In the genomic region with DNA sequence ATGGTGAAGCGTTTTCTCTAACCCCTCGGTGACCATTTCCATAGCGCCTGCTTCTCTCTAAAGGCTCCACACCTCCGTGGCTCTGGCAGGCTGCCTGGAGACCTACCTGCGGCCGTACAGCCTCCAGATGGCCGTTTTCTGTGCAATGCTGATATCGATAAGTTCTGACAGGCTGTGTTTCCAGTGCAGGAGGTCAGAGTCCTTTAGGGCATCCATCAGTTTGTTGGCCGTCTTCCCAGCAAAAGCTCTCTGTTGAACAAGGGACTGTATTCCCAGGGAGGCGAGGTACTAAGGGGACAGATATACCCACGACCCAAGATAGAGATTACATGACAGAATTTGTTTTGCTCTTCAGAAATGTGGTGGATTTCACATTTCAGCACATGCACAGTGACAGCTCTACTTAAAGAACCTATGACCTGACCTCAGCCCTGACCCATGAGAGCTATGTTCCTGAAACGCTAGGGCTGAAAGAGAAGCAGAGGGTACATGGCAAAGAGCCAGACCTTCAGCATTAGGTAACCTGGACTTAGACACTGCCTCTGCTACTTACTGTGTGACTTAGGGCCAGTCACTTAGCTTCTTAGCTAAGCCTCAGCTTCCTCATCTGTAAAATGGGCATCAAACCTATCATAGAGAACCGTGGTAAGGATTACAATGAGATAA, we compare ENCODE assay signal across 10 mouse cellular contexts. TPM values are rescaled to one million over a fixed set of nuclear protein-coding genes. Genes with fewer than 3 reads are reported as not detected.
DNase-seq lines count a peak whose midpoint lies in the region; ATAC-seq and TF ChIP-seq lines count a peak whose summit lies in the region.
"Had no signal": no experiment of that assay in that cellular context is flagged by ENCODE, and none has a peak within 500 bp of the region (broad histone marks: within the 10 kb centered on the region; RNA-seq: fewer than 3 reads in every experiment).

No protein-coding gene starts in this region.

- peaks cover 30% of the 10 kb centered on the region for H3K4me1 ChIP-seq in forebrain, embryonic 13.5 days
- peaks cover 14% of the 10 kb centered on the region; the same call in 1 of the 2 replicates for H3K4me1 ChIP-seq in forebrain, embryonic 12.5 days
- H3K4me1 ChIP-seq in liver, embryonic 14.5 days (replicated peaks; ENCODE audit: control insufficient read depth in 2 of 2, insufficient read depth in 2 of 2, low read length in 1 of 2): peaks cover 0 to 20% of the 10 kb centered on the region in 2 experiments; a peak in 2 of 4 replicates
- H3K4me1 ChIP-seq: midbrain, embryonic 10.5 days had no signal

- no peaks in the 10 kb centered on the region for H3K27me3 ChIP-seq in forebrain, embryonic 13.5 days
- H3K27me3 ChIP-seq in forebrain, embryonic 12.5 days: no peaks in the 10 kb centered on the region
- no peaks in the 10 kb centered on the region for H3K27me3 ChIP-seq in liver, embryonic 14.5 days (ENCODE audit: control insufficient read depth, insufficient read depth, low read length)

- TF ChIP-seq CTCF in layer of hippocampus, adult 2 months (conservative IDR thresholded peaks at IDR 0.05): no peak
- no peak for TF ChIP-seq CTCF in liver, embryonic 14.5 days (IDR thresholded peaks at IDR 0.05; ENCODE audit: low read depth)

- H3K36me3 ChIP-seq in forebrain, embryonic 13.5 days (ENCODE audit: poor library complexity, severe bottlenecking): peaks cover 96% of the 10 kb centered on the region
- H3K36me3 ChIP-seq in forebrain, embryonic 12.5 days (replicated peaks): peaks cover 94% of the 10 kb centered on the region
- H3K36me3 ChIP-seq in liver, embryonic 14.5 days (replicated peaks; ENCODE audit: control insufficient read depth, insufficient read depth, low read depth): peaks cover 84% of the 10 kb centered on the region

- ATAC-seq in forebrain, embryonic 13.5 days: no peak
- ATAC-seq in forebrain, embryonic 12.5 days (ENCODE audit: low FRiP score): no peak
- peak; percentile 39 for ATAC-seq in liver, embryonic 14.5 days (ENCODE audit: insufficient read depth)
- no peak for ATAC-seq in monocyte, adult 5-6 weeks (replicated peaks; ENCODE audit: insufficient number of reproducible peaks, low FRiP score, low TSS enrichment, poor library complexity, severe bottlenecking)

- no peak overlapping the region for H3K4me3 ChIP-seq in forebrain, embryonic 13.5 days
- no peak overlapping the region for H3K4me3 ChIP-seq in forebrain, embryonic 12.5 days (replicated peaks)
- no peak overlapping the region for H3K4me3 ChIP-seq in layer of hippocampus, adult 2 months
- H3K4me3 ChIP-seq in liver, embryonic 14.5 days (ENCODE audit: insufficient read depth in 1 of 2, low read depth in 2 of 2, low read length in 2 of 2): no peak overlapping the region
- H3K4me3 ChIP-seq: heart, embryonic 10.5 days; midbrain, embryonic 10.5 days had no signal

- no peak overlapping the region for H3K4me2 ChIP-seq in forebrain, embryonic 13.5 days
- no peak overlapping the region for H3K4me2 ChIP-seq in forebrain, embryonic 12.5 days
- no peak overlapping the region for H3K4me2 ChIP-seq in liver, embryonic 14.5 days (ENCODE audit: low read depth)

- H3K9me3 ChIP-seq in forebrain, embryonic 13.5 days (replicated peaks): no peaks in the 10 kb centered on the region
- no peaks in the 10 kb centered on the region for H3K9me3 ChIP-seq in forebrain, embryonic 12.5 days
- no peaks in the 10 kb centered on the region for H3K9me3 ChIP-seq in liver, embryonic 14.5 days (ENCODE audit: control insufficient read depth, low read length)
- H3K9me3 ChIP-seq: heart, embryonic 10.5 days; midbrain, embryonic 10.5 days had no signal

- no peak for DNase-seq in layer of hippocampus, adult 2 months (ENCODE audit: low spot score in 2 of 2)
- DNase-seq in layer of hippocampus, postnatal 10 days (ENCODE audit: low spot score in 2 of 2): no peak
- peak; percentile 92 to 93 for DNase-seq in cerebellum, postnatal 10 days
- DNase-seq in liver, embryonic 14.5 days (ENCODE audit: low read depth in 3 of 3, low spot score in 3 of 3): no peak
- DNase-seq in T-cell, adult 2 months (ENCODE audit: low spot score): no peak

- peak overlapping the region; percentile 74 for H3K27ac ChIP-seq in forebrain, embryonic 13.5 days
- no peak overlapping the region for H3K27ac ChIP-seq in forebrain, embryonic 12.5 days
- peak overlapping the region; percentile 91 for H3K27ac ChIP-seq in layer of hippocampus, adult 2 months
- peak overlapping the region; percentile 22; the same call in 1 of the 2 replicates for H3K27ac ChIP-seq in liver, embryonic 14.5 days
- H3K27ac ChIP-seq: heart, embryonic 10.5 days; midbrain, embryonic 10.5 days had no signal

- H3K9ac ChIP-seq in forebrain, embryonic 13.5 days: no peak overlapping the region
- no peak overlapping the region for H3K9ac ChIP-seq in forebrain, embryonic 12.5 days
- H3K9ac ChIP-seq in liver, embryonic 14.5 days (replicated peaks): no peak overlapping the region

- no peak for TF ChIP-seq EP300 in liver, embryonic 14.5 days (IDR thresholded peaks at IDR 0.05; ENCODE audit: low read depth)

- 86% methylated on average over 13 of the region's 13 CpGs for WGBS in forebrain, embryonic 13.5 days
- WGBS in forebrain, embryonic 12.5 days: 88% methylated on average over 13 of the region's 13 CpGs
- 77% methylated on average over 13 of the region's 13 CpGs for WGBS in liver, embryonic 14.5 days (ENCODE audit: insufficient replicate concordance)

RNA-seq across cellular contexts. Expression of gene Anapc5, which starts 20.7 kb away (rescaled TPM):
- polyA plus RNA-seq in forebrain, embryonic 13.5 days (2015; fragmentation: Nextera tagmentation; extraction: Ambion mirVana): 552 and 565 TPM in 2 replicates
- 563 and 568 TPM in 2 replicates for polyA plus RNA-seq in forebrain, embryonic 12.5 days (2016; fragmentation: Nextera tagmentation; extraction: Ambion mirVana)
- total RNA-seq in layer of hippocampus, adult 2 months (2021): 100 to 1,000 TPM; 216 to 217 TPM
- 100 to 1,000 TPM; 252 to 292 TPM for total RNA-seq in layer of hippocampus, postnatal 10 days (2021)
- polyA plus RNA-seq in liver, embryonic 14.5 days (2012; rRNA removed): 135 and 156 TPM in 2 replicates
- polyA plus RNA-seq in liver, embryonic 14.5 days (2014; fragmentation: Nextera tagmentation; extraction: Ambion mirVana): 219 and 229 TPM in 2 replicates
- 141 to 157 TPM (median 145 TPM) in 3 replicates for total RNA-seq in monocyte, adult 5-6 weeks (2017)

RNA-seq across cellular contexts. Expression of gene Camkk2, which starts 21.3 kb away (rescaled TPM):
- polyA plus RNA-seq in forebrain, embryonic 13.5 days (2015; fragmentation: Nextera tagmentation; extraction: Ambion mirVana): 40.0 and 41.1 TPM in 2 replicates
- 34.5 and 35.1 TPM in 2 replicates for polyA plus RNA-seq in forebrain, embryonic 12.5 days (2016; fragmentation: Nextera tagmentation; extraction: Ambion mirVana)
- 100 to 1,000 TPM; 104 to 109 TPM for total RNA-seq in layer of hippocampus, adult 2 months (2021)
- total RNA-seq in layer of hippocampus, postnatal 10 days (2021): 100 to 1,000 TPM; 103 to 117 TPM
- 5.3 and 5.9 TPM in 2 replicates for polyA plus RNA-seq in liver, embryonic 14.5 days (2012; rRNA removed)
- polyA plus RNA-seq in liver, embryonic 14.5 days (2014; fragmentation: Nextera tagmentation; extraction: Ambion mirVana): 6.3 and 8.3 TPM in 2 replicates
- total RNA-seq in monocyte, adult 5-6 weeks (2017): 63.5 to 74.7 TPM (median 70.1 TPM) in 3 replicates

RNA-seq across cellular contexts. Expression of gene Rnf34, which starts 49.4 kb away (rescaled TPM):
- polyA plus RNA-seq in forebrain, embryonic 13.5 days (2015; fragmentation: Nextera tagmentation; extraction: Ambion mirVana): 51.9 and 56.0 TPM in 2 replicates
- polyA plus RNA-seq in forebrain, embryonic 12.5 days (2016; fragmentation: Nextera tagmentation; extraction: Ambion mirVana): 44.1 and 50.1 TPM in 2 replicates
- 10 to 100 TPM; 53.7 to 54.1 TPM for total RNA-seq in layer of hippocampus, adult 2 months (2021)
- 10 to 100 TPM; 43.5 to 57.1 TPM for total RNA-seq in layer of hippocampus, postnatal 10 days (2021)
- 5.4 and 6.6 TPM in 2 replicates for polyA plus RNA-seq in liver, embryonic 14.5 days (2012; rRNA removed)
- polyA plus RNA-seq in liver, embryonic 14.5 days (2014; fragmentation: Nextera tagmentation; extraction: Ambion mirVana): 12.2 and 13.2 TPM in 2 replicates
- total RNA-seq in monocyte, adult 5-6 weeks (2017): 23.9 to 25.5 TPM (median 24.1 TPM) in 3 replicates

Comparison
In these comparisons a context has a peak if more than half of its experiments do, and no peak if none do; other contexts are left out.
1. DNase-seq: peak in cerebellum, postnatal 10 days (2 of 2); none in layer of hippocampus, adult 2 months (0 of 2), layer of hippocampus, postnatal 10 days (0 of 2), liver, embryonic 14.5 days (0 of 3) and T-cell, adult 2 months (single experiment).